Mouse (Mus musculus) kidney, embryonic 14.5 days (tissue): ENCODE measurements around the gene Rce1. TPM values are rescaled to one million over a fixed set of nuclear protein-coding genes. Genes with fewer than 3 reads are reported as not detected.
A peak's percentile ranks its signal among the peaks of the same experiment; 100 is the strongest.

Source experiments
- ATAC-seq: fragments of 200-750 bp; cut with Nextera tagmentation; 2 replicates; pipeline ENCODE4 v1.8.0; 2017; ENCODE audit warnings: moderate number of reproducible peaks, mild to moderate bottlenecking, moderate TSS enrichment, moderate library complexity; ENCODE audit not compliant: low FRiP score, low TSS enrichment
- H3K27ac ChIP-seq: fragments of 300-500 bp; sonication (generic); 2 replicates; pipeline ENCODE4 v1.5.1; 2014; ENCODE audit warnings: low read depth, mild to moderate bottlenecking, low read length, moderate library complexity, mixed read lengths
- H3K27me3 ChIP-seq: fragments of 300-500 bp; sonication (generic); 2 replicates; pipeline ENCODE4 v1.6.1; 2014; ENCODE audit warnings: mild to moderate bottlenecking, low read length; ENCODE audit not compliant: control insufficient read depth, insufficient read depth
- H3K36me3 ChIP-seq: fragments of 300-500 bp; sonication (generic); 2 replicates; pipeline ENCODE4 v1.6.1; 2014; ENCODE audit warnings: low read length, mixed read lengths; ENCODE audit not compliant: control insufficient read depth, insufficient read depth
- H3K4me1 ChIP-seq: fragments of 300-500 bp; sonication (generic); 2 replicates; pipeline ENCODE4 v1.6.1; 2014; ENCODE audit warnings: low read length, mixed read lengths; ENCODE audit not compliant: control insufficient read depth, insufficient read depth
- H3K4me2 ChIP-seq: fragments of 300-500 bp; sonication (generic); replicated peaks from 2 replicates; pipeline ENCODE4 v1.6.1; 2014; ENCODE audit warnings: low read depth, mild to moderate bottlenecking, low read length
- H3K4me3 ChIP-seq: fragments of 300-500 bp; sonication (generic); 2 replicates; pipeline ENCODE4 v1.5.1; 2014; ENCODE audit warnings: mild to moderate bottlenecking, low read length
- H3K9ac ChIP-seq: fragments of 300-500 bp; sonication (generic); 2 replicates; pipeline ENCODE4 v1.6.1; 2014; ENCODE audit warnings: low read depth, mild to moderate bottlenecking, low read length, moderate library complexity
- H3K9me3 ChIP-seq: fragments of 300-500 bp; sonication (generic); 2 replicates; pipeline ENCODE4 v1.6.1; 2016; ENCODE audit warnings: low read length; ENCODE audit not compliant: control insufficient read depth
- WGBS: fragments of 180-500 bp; shearing (Covaris S2); extraction: QIAGEN DNeasy Blood & Tissue Kit; methylation state at CpG from one replicate; pipeline ENCODE4 v1.1.7; 2014; 5-methylcytosine and 5-hydroxymethylcytosine counted together
- polyA plus RNA-seq: library from polyadenylated mRNA; unstranded; fragments of >200 nt; fragmentation: Nextera tagmentation; extraction: Ambion mirVana; gene quantifications from 2 replicates; pipeline ENCODE4 v1.2.1, GENCODE M21; 2014

The Rce1 gene
- polyA plus RNA-seq, 1 experiment from 2014 or later: 85.0 TPM

DNA sequence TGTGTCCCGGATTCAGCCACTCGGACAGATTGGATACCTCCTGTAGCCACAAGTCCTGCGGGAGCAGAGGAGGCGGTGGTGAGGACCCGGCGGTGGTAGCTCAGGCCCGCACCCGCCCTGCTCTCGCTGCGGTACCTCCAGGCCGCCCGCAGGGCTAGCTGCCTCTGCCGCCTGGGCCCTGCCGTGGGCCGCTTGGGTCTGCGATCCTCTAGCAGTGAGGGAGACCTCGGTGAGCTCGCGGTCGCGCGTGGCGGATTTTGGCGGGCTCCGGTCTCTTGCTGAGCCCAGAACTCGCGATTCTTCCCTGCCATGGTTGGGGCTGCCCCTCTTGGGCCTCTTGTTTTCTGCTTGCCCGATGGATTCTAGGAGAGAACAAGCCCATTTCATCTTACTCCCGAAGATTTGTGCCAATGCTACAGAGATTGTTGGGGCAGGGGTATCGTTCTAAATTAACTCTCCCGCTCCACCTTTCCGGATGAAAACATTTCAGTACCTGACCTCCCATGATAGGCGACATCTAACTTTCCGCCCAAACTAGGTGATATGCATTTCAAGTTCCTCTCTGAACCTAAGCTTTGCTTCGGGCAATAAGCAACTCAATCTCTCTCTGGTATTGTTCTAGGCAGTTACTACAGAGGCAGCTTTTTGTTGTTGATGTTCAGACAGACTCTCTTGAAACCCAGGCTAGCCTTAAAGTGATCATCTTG lies 541 bp upstream of the Rce1 start:
- H3K9me3 ChIP-seq: no peaks in the 10 kb centered on the region
- H3K9ac ChIP-seq: peak overlapping the region; percentile 94
- peak; percentile 77 for ATAC-seq
- no peaks in the 10 kb centered on the region for H3K27me3 ChIP-seq
- peaks cover 17% of the 10 kb centered on the region for H3K4me1 ChIP-seq
- peak overlapping the region; percentile 83 for H3K4me2 ChIP-seq
- H3K4me3 ChIP-seq: peak overlapping the region; percentile 89
- H3K36me3 ChIP-seq: peaks cover 35% of the 10 kb centered on the region
- H3K27ac ChIP-seq: peak overlapping the region; percentile 81
- WGBS: under 1% methylated on average over 34 of the region's 35 CpGs

DNA sequence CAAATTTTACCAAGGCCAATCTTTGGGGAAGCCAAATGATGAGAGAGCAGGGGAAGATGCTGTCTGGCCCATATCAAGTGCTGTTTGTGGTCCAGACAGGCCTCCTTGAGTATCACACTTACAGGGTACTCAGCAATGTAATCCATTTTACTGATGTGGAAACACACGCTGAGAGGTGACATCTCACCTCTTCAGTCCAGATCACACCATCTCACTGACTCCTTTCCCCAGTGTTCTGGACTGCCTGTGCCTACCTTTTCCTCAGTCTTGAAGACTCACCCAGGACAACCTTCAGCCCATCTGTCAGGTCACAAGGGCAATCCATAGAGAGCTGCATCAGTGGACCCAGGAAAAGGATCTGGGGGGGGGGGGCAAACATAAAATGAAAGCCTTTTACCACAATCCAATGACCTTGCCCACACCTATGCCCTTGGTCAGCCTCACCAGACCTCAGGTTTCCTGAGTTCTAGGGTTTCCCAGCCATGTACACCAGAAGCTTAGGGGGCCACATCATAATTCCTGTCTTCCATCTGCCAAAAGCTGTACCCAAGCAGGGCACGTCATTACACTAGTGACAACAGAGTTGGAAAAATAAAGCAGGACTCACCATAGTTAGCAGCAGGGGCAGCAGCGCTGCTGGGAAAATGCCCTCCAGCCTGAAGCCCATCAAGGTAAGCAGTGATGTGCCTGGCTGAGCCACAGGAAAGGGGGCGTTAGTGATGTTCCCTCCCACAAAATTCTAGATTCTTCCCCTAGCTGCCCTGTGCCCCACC lies 849 bp downstream of the Rce1 start:
- peaks cover 39% of the 10 kb centered on the region for H3K36me3 ChIP-seq
- peak overlapping the region; percentile 83 for H3K4me2 ChIP-seq
- peak; percentile 1; the same call in 1 of the 2 replicates for ATAC-seq
- WGBS: 19% methylated on average over 4 of the region's 4 CpGs
- peak overlapping the region; percentile 89 for H3K4me3 ChIP-seq
- H3K27ac ChIP-seq: peak overlapping the region; percentile 81
- peaks cover 17% of the 10 kb centered on the region for H3K4me1 ChIP-seq
- no peaks in the 10 kb centered on the region for H3K27me3 ChIP-seq
- peak overlapping the region; percentile 94 for H3K9ac ChIP-seq
- no peaks in the 10 kb centered on the region for H3K9me3 ChIP-seq

DNA sequence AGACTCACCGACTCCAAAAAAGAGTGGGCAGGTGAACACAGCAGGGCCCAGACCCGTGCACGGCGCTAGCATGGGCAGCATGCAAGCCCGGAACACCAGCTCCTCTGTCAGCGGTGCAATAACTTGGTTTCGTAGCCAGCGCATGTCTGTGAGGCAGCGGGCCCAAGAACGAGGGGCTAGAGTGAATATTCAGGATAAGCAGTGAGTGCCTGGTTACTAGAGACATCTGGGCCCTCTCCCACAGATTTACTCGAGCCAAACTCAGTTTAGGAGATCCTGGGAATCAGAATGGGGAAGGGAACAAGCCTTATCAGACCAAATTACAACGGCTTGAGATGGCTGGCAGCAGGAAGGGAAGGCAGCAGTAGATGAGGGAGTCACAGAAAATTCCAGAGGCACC lies 1.4 kb downstream of the Rce1 start:
- H3K27ac ChIP-seq: no peak overlapping the region
- peak overlapping the region; percentile 94; the same call in 1 of the 2 replicates for H3K9ac ChIP-seq
- no peaks in the 10 kb centered on the region for H3K27me3 ChIP-seq
- peaks cover 17% of the 10 kb centered on the region for H3K4me1 ChIP-seq
- 93% methylated on average over 12 of the region's 12 CpGs for WGBS
- H3K9me3 ChIP-seq: no peaks in the 10 kb centered on the region
- peak overlapping the region; percentile 89; the same call in 1 of the 2 replicates for H3K4me3 ChIP-seq
- no peak for ATAC-seq
- H3K4me2 ChIP-seq: no peak overlapping the region
- H3K36me3 ChIP-seq: peaks cover 39% of the 10 kb centered on the region

DNA sequence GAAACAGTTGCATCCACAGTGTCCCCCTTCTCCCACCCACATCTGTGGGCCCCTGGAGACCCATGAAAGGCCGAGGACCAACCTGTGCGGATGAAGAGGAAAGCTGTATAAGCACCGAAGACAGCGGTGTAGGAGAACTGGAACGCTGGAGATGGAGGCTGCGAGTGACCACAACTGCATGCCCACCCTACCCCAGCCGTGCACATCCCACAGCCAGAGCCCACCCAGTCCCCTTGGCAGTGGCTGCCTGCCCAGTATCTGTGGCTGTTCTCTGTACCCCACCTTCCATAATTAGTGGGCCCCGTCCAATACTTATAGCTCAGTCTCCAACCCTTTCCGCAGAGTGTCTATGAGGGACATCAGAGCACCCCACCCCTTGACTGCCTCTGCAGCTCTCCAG lies 2.0 kb downstream of the Rce1 start:
- peaks cover 39% of the 10 kb centered on the region for H3K36me3 ChIP-seq
- no peak for ATAC-seq
- WGBS: 95% methylated on average over 9 of the region's 9 CpGs
- no peak overlapping the region for H3K27ac ChIP-seq
- no peaks in the 10 kb centered on the region for H3K9me3 ChIP-seq
- no peak overlapping the region for H3K4me2 ChIP-seq
- no peaks in the 10 kb centered on the region for H3K27me3 ChIP-seq
- H3K4me1 ChIP-seq: peaks cover 17% of the 10 kb centered on the region
- H3K9ac ChIP-seq: no peak overlapping the region
- no peak overlapping the region for H3K4me3 ChIP-seq

DNA sequence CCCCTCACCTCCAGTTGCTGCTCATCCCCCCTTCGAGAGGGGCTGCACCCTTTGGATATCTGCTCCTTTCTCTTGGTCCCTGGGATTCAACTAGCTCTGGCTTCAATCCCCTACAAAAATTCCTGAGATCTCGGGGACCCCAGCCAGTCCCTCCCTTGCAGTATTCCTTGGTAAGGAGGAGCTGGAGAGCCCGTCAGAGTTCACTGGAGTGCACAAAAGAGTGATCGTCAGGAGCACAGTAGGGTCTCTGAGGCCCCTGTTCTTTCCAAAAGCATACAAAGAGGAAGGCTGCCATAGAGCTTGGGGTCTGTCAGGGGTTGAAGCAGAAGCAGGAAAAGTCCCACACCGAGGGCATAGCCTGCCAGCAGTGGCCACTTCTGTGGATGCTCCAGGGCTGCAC lies 2.7 kb downstream of the Rce1 start:
- Histone ChIP-seq H3K27ac (no peak overlapping the region), H3K4me1 (peaks cover 17% of the 10 kb centered on the region), H3K36me3 (peaks cover 39% of the 10 kb centered on the region), H3K4me2 (no peak overlapping the region), H3K27me3 (no peaks in the 10 kb centered on the region), H3K9me3 (no peaks in the 10 kb centered on the region), H3K4me3 (no peak overlapping the region), H3K9ac (no peak overlapping the region)
- no peak for ATAC-seq
- 84% methylated on average over 5 of the region's 5 CpGs for WGBS

DNA sequence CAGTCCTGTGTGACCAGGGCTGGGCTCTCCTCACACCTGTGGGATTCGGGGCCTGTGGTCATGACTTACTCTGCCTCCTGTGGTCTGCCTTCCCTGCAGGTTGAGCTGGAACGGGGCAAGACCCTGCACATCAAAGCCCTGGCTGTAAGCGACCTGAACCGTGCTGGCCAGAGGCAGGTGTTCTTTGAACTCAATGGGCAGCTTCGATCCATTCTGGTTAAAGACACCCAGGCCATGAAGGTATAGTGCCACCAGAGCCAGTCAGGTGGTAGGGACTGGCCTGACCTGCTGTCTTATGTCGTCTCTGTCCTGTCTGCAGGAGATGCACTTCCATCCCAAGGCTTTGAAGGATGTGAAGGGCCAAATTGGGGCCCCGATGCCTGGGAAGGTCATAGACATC lies 4.7 kb downstream of the Rce1 start:
- WGBS: 93% methylated on average over 7 of the region's 7 CpGs
- H3K4me3 ChIP-seq: no peak overlapping the region
- H3K4me1 ChIP-seq: peaks cover 13% of the 10 kb centered on the region; the same call in 1 of the 2 replicates
- no peak overlapping the region for H3K9ac ChIP-seq
- no peaks in the 10 kb centered on the region for H3K27me3 ChIP-seq
- H3K36me3 ChIP-seq: peaks cover 39% of the 10 kb centered on the region
- H3K4me2 ChIP-seq: no peak overlapping the region
- H3K27ac ChIP-seq: no peak overlapping the region
- no peaks in the 10 kb centered on the region for H3K9me3 ChIP-seq
- no peak for ATAC-seq

DNA sequence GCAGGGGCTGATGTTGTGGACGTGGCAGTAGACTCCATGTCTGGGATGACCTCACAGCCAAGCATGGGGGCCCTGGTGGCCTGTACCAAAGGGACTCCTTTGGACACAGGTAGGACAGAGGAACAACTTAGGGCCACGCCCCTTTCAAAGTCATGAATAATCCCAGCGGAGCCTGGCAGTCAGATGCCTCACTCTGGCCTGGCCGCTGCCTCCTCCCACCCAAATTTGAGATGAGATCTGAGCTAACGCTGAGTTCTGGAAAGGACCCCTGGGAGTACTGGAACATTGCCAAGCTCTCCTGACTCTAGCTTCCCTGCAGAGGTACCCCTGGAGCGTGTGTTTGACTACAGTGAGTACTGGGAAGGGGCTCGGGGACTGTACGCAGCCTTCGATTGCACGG lies 6.0 kb downstream of the Rce1 start:
- Histone ChIP-seq H3K4me2 (no peak overlapping the region), H3K9me3 (no peaks in the 10 kb centered on the region), H3K4me3 (no peak overlapping the region), H3K36me3 (peaks cover 39% of the 10 kb centered on the region), H3K27ac (no peak overlapping the region), H3K9ac (no peak overlapping the region), H3K27me3 (no peaks in the 10 kb centered on the region), H3K4me1 (peaks cover 8% of the 10 kb centered on the region)
- no peak for ATAC-seq
- 81% methylated on average over 10 of the region's 10 CpGs for WGBS

DNA sequence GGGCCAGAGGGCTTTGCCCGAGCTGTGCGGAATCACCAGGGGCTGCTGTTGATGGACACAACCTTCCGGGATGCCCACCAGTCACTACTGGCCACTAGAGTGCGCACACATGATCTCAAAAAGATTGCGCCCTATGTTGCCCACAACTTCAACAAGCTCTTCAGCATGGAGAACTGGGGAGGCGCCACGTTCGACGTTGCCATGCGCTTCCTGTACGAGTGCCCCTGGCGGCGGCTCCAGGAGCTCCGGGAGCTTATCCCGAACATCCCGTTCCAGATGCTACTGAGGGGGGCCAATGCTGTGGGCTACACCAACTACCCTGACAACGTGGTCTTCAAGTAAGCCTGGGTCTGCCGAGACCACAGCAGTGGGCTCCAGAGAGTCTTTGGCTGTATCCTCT lies 7.3 kb downstream of the Rce1 start:
- Histone ChIP-seq H3K9ac (no peak overlapping the region), H3K4me3 (no peak overlapping the region), H3K27me3 (no peaks in the 10 kb centered on the region), H3K4me2 (no peak overlapping the region), H3K27ac (no peak overlapping the region), H3K9me3 (no peaks in the 10 kb centered on the region), H3K36me3 (peaks cover 33% of the 10 kb centered on the region), H3K4me1 (peaks cover 18% of the 10 kb centered on the region)
- ATAC-seq: no peak
- 41% methylated on average over 18 of the region's 18 CpGs for WGBS

DNA sequence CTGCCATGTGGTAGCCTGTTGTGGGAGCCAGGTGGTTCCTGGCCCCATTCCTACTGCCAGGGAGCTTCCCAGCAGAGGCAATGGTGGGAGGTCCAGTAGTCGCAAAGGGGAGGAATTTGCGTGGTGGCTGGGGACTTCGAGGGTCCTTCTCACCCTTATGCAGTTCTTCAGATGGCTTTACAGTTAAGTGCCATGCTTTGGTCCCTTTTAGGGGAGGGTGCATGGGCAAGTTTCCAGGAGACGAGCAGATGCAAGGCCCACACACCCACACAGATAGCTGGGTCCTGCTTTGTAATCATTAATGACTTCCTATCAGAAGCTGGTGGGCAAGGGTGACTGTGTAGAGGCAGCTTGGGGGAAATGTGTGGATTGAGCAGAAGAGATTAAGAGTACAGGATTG lies 8.9 kb downstream of the Rce1 start:
- peaks cover 33% of the 10 kb centered on the region for H3K36me3 ChIP-seq
- peaks cover 20% of the 10 kb centered on the region for H3K4me1 ChIP-seq
- WGBS: 27% methylated on average over 4 of the region's 4 CpGs
- no peak overlapping the region for H3K27ac ChIP-seq
- peak overlapping the region; percentile 78 for H3K4me2 ChIP-seq
- ATAC-seq: no peak
- no peaks in the 10 kb centered on the region for H3K27me3 ChIP-seq
- H3K9ac ChIP-seq: peak overlapping the region; percentile 97; the same call in 1 of the 2 replicates
- no peaks in the 10 kb centered on the region for H3K9me3 ChIP-seq
- peak overlapping the region; percentile 88; the same call in 1 of the 2 replicates for H3K4me3 ChIP-seq
